Mouse (Mus musculus) intestine, embryonic 15.5 days (tissue): ENCODE measurements around the gene Tirap. TPM values are rescaled to one million over a fixed set of nuclear protein-coding genes. Genes with fewer than 3 reads are reported as not detected.
"Not testable (repeated sequence)": the region's sequence is repeated elsewhere in the genome, so short reads cannot be mapped to it uniquely, and the experiment has no call there.

Experiments used
- ATAC-seq: fragments of 200-750 bp; cut with Nextera tagmentation; 2 replicates; pipeline ENCODE4 v1.8.0; 2017; ENCODE audit warnings: moderate TSS enrichment, moderate library complexity
- H3K27ac ChIP-seq: fragments of 300-500 bp; sonication (generic); 2 replicates; pipeline ENCODE4 v1.5.1; 2015; ENCODE audit warnings: mild to moderate bottlenecking, inconsistent platforms
- H3K27me3 ChIP-seq: fragments of 300-500 bp; sonication (generic); replicated peaks from 2 replicates; pipeline ENCODE4 v1.6.1; 2015; ENCODE audit warnings: inconsistent platforms
- H3K36me3 ChIP-seq: fragments of 300-500 bp; sonication (generic); 2 replicates; pipeline ENCODE4 v1.6.1; 2015; ENCODE audit warnings: inconsistent platforms
- H3K4me1 ChIP-seq: fragments of 300-500 bp; sonication (generic); replicated peaks from 2 replicates; pipeline ENCODE4 v1.6.1; 2015; ENCODE audit warnings: inconsistent platforms
- H3K4me2 ChIP-seq: fragments of 300-500 bp; sonication (generic); replicated peaks from 2 replicates; pipeline ENCODE4 v1.6.1; 2015; ENCODE audit warnings: mild to moderate bottlenecking, inconsistent platforms
- H3K4me3 ChIP-seq: fragments of 300-500 bp; sonication (generic); replicated peaks from 2 replicates; pipeline ENCODE4 v1.5.1; 2015; ENCODE audit warnings: inconsistent platforms
- H3K9ac ChIP-seq: fragments of 300-500 bp; sonication (generic); 2 replicates; pipeline ENCODE4 v1.6.1; 2015; ENCODE audit warnings: inconsistent platforms
- H3K9me3 ChIP-seq: fragments of 300-500 bp; sonication (generic); 2 replicates; pipeline ENCODE4 v1.6.1; 2016; ENCODE audit warnings: inconsistent platforms
- WGBS: fragments of 180-500 bp; shearing (Covaris S2); methylation state at CpG from one replicate; pipeline ENCODE4 v1.1.7; 2015; 5-methylcytosine and 5-hydroxymethylcytosine counted together
- polyA plus RNA-seq: library from polyadenylated mRNA; unstranded; fragments of >200 nt; fragmentation: Nextera tagmentation; extraction: Ambion mirVana; gene quantifications from 2 replicates; pipeline ENCODE4 v1.2.1, GENCODE M21; 2015

Tirap gene
- polyA plus RNA-seq, 1 experiment from 2014 or later, result 13.2 TPM

- 86% methylated on average over 7 of the region's 7 CpGs for WGBS
- no peak overlapping the region for H3K27ac ChIP-seq
- no peak overlapping the region for H3K4me2 ChIP-seq
These were observed 38.4 kb downstream of the Tirap start for GRCm38 (mm10) chr9:35161721-35162120.

GRCm38 (mm10) chr9:35160662-35161061 is 39.4 kb downstream of the Tirap start:
- Histone ChIP-seq H3K27ac (no peak overlapping the region), H3K9ac (no peak overlapping the region), H3K27me3 (no peaks in the 10 kb centered on the region), H3K4me2 (no peak overlapping the region), H3K9me3 (no peaks in the 10 kb centered on the region), H3K4me3 (no peak overlapping the region), H3K36me3 (no peaks in the 10 kb centered on the region), H3K4me1 (no peaks in the 10 kb centered on the region)
- ATAC-seq, result no peak
- 44% methylated on average over 2 of the region's 2 CpGs for WGBS

More at GRCm38 (mm10) chr9:35161721-35162120, 38.4 kb downstream of the Tirap start:
- no peaks in the 10 kb centered on the region for H3K27me3 ChIP-seq
- no peak overlapping the region for H3K9ac ChIP-seq
- no peak for ATAC-seq
- no peaks in the 10 kb centered on the region for H3K9me3 ChIP-seq
- no peaks in the 10 kb centered on the region for H3K36me3 ChIP-seq
- no peaks in the 10 kb centered on the region for H3K4me1 ChIP-seq
- H3K4me3 ChIP-seq, result no peak overlapping the region

- Histone ChIP-seq H3K27me3 (no peaks in the 10 kb centered on the region), H3K9me3 (no peaks in the 10 kb centered on the region), H3K4me2 (no peak overlapping the region), H3K4me3 (no peak overlapping the region), H3K9ac (no peak overlapping the region), H3K36me3 (no peaks in the 10 kb centered on the region), H3K4me1 (no peaks in the 10 kb centered on the region), H3K27ac (no peak overlapping the region)
- WGBS, result 85% methylated on average over 3 of the region's 3 CpGs
- ATAC-seq, result no peak
These were observed 41.6 kb downstream of the Tirap start for GRCm38 (mm10) chr9:35158477-35158876.

- no peak for ATAC-seq
- H3K4me3 ChIP-seq, result no peak overlapping the region
- 64% methylated on average over 4 of the region's 4 CpGs for WGBS
- no peak overlapping the region for H3K9ac ChIP-seq
- H3K36me3 ChIP-seq, result no peaks in the 10 kb centered on the region
- H3K27ac ChIP-seq, result no peak overlapping the region
- H3K9me3 ChIP-seq, result no peaks in the 10 kb centered on the region
- no peak overlapping the region for H3K4me2 ChIP-seq
- H3K4me1 ChIP-seq, result no peaks in the 10 kb centered on the region
- no peaks in the 10 kb centered on the region for H3K27me3 ChIP-seq
These were observed 43.2 kb downstream of the Tirap start for GRCm38 (mm10) chr9:35156862-35157261.

- no peak overlapping the region for H3K4me2 ChIP-seq
- no peak overlapping the region for H3K4me3 ChIP-seq
- no peaks in the 10 kb centered on the region for H3K36me3 ChIP-seq
- peak; percentile 43; the same call in 1 of the 2 replicates for ATAC-seq
- no peaks in the 10 kb centered on the region for H3K27me3 ChIP-seq
- no peaks in the 10 kb centered on the region for H3K9me3 ChIP-seq
- no peaks in the 10 kb centered on the region for H3K4me1 ChIP-seq
- no peak overlapping the region for H3K9ac ChIP-seq
- WGBS, result 81% methylated on average over 5 of the region's 5 CpGs
- H3K27ac ChIP-seq, result 0 out of 2 replicates have a peak overlapping the region, but pooled peaks have one; percentile 13
These were observed 43.9 kb downstream of the Tirap start for GRCm38 (mm10) chr9:35156002-35156710.

GRCm38 (mm10) chr9:35152923-35153322 is 47.2 kb downstream of the Tirap start:
- no peak overlapping the region for H3K4me2 ChIP-seq
- no peak overlapping the region for H3K4me3 ChIP-seq
- H3K27me3 ChIP-seq, result no peaks in the 10 kb centered on the region
- no peak overlapping the region for H3K9ac ChIP-seq
- H3K9me3 ChIP-seq, result no peaks in the 10 kb centered on the region
- 87% methylated on average over 1 of the region's 1 CpGs for WGBS
- H3K36me3 ChIP-seq, result no peaks in the 10 kb centered on the region
- no peaks in the 10 kb centered on the region for H3K4me1 ChIP-seq
- no peak overlapping the region for H3K27ac ChIP-seq
- no peak for ATAC-seq

GRCm38 (mm10) chr9:35148822-35149221 is 51.3 kb downstream of the Tirap start:
- H3K9ac ChIP-seq, H3K4me3 ChIP-seq, H3K36me3 ChIP-seq, H3K4me2 ChIP-seq, ATAC-seq, H3K27me3 ChIP-seq, H3K4me1 ChIP-seq, H3K27ac ChIP-seq, H3K9me3 ChIP-seq: not testable (repeated sequence)

GRCm38 (mm10) chr9:35147261-35147660 is 52.8 kb downstream of the Tirap start:
- not testable (repeated sequence) for ATAC-seq, H3K27ac ChIP-seq, H3K36me3 ChIP-seq, H3K9me3 ChIP-seq, H3K4me3 ChIP-seq, H3K9ac ChIP-seq, H3K4me1 ChIP-seq, H3K4me2 ChIP-seq, H3K27me3 ChIP-seq
- 91% methylated on average over 14 of the region's 14 CpGs for WGBS

GRCm38 (mm10) chr9:35145829-35146228 is 54.3 kb downstream of the Tirap start:
- Histone ChIP-seq H3K9ac (no peak overlapping the region), H3K27ac (no peak overlapping the region), H3K4me1 (no peaks in the 10 kb centered on the region), H3K4me2 (no peak overlapping the region), H3K4me3 (no peak overlapping the region), H3K36me3 (no peaks in the 10 kb centered on the region), H3K9me3 (no peaks in the 10 kb centered on the region), H3K27me3 (no peaks in the 10 kb centered on the region)
- no peak for ATAC-seq
- 96% methylated on average over 1 of the region's 1 CpGs for WGBS

- WGBS, result 86% methylated on average over 9 of the region's 9 CpGs
- Histone ChIP-seq H3K36me3 (no peaks in the 10 kb centered on the region), H3K27me3 (no peaks in the 10 kb centered on the region), H3K9ac (no peak overlapping the region), H3K4me2 (no peak overlapping the region), H3K27ac (no peak overlapping the region), H3K9me3 (no peaks in the 10 kb centered on the region), H3K4me1 (no peaks in the 10 kb centered on the region), H3K4me3 (no peak overlapping the region)
- ATAC-seq, result no peak
These were observed 55.0 kb downstream of the Tirap start for GRCm38 (mm10) chr9:35145118-35145517.

- no peak overlapping the region for H3K9ac ChIP-seq
- no peaks in the 10 kb centered on the region for H3K9me3 ChIP-seq
- no peak overlapping the region for H3K27ac ChIP-seq
- H3K4me1 ChIP-seq, result no peaks in the 10 kb centered on the region
- H3K4me3 ChIP-seq, result no peak overlapping the region
- WGBS, result 66% methylated on average over 2 of the region's 2 CpGs
- ATAC-seq, result no peak
- no peaks in the 10 kb centered on the region for H3K27me3 ChIP-seq
- no peaks in the 10 kb centered on the region for H3K36me3 ChIP-seq
- no peak overlapping the region for H3K4me2 ChIP-seq
These were observed 57.9 kb downstream of the Tirap start for GRCm38 (mm10) chr9:35142221-35142620.

- H3K36me3 ChIP-seq, result 0 out of 2 replicates have a peak, but pooled peaks cover 2% of the 10 kb centered on the region
- H3K27me3 ChIP-seq, result no peaks in the 10 kb centered on the region
- ATAC-seq, result no peak
- no peak overlapping the region for H3K9ac ChIP-seq
- H3K4me3 ChIP-seq, result no peak overlapping the region
- H3K4me1 ChIP-seq, result no peaks in the 10 kb centered on the region
- no peak overlapping the region for H3K4me2 ChIP-seq
- H3K27ac ChIP-seq, result no peak overlapping the region
- WGBS, result 77% methylated on average over 5 of the region's 5 CpGs
- no peaks in the 10 kb centered on the region for H3K9me3 ChIP-seq
These were observed 60.8 kb downstream of the Tirap start for GRCm38 (mm10) chr9:35139231-35139744.

- no peak overlapping the region for H3K9ac ChIP-seq
- no peak overlapping the region for H3K4me3 ChIP-seq
- WGBS, result 71% methylated on average over 7 of the region's 7 CpGs
- no peaks in the 10 kb centered on the region for H3K4me1 ChIP-seq
- H3K9me3 ChIP-seq, result no peaks in the 10 kb centered on the region
- ATAC-seq, result no peak
- H3K27me3 ChIP-seq, result no peaks in the 10 kb centered on the region
- no peak overlapping the region for H3K4me2 ChIP-seq
- 0 out of 2 replicates have a peak, but pooled peaks cover 2% of the 10 kb centered on the region for H3K36me3 ChIP-seq
- H3K27ac ChIP-seq, result no peak overlapping the region
These were observed 62.1 kb downstream of the Tirap start for GRCm38 (mm10) chr9:35138029-35138428.
